Mouse (Mus musculus) mouse trophoblast stem cell (cell line): ENCODE data around the gene D930020B18Rik.

ENCODE experiments used
- in situ Hi-C, 2 experiments: fragments of 300-500 bp; cut with MseI, MboI; formaldehyde crosslinking; loops; 2 replicates in 1 of 2; 3 replicates in 1 of 2; pipeline ENCODE4 v1.15.1; 2025

The D930020B18Rik gene

GRCm38 (mm10) chr10:121639573-121639972, 1.8 kb upstream of the D930020B18Rik start:
- in situ Hi-C loops = no loop called here

- in situ Hi-C loops = no loop called here
Observed at GRCm38 (mm10) chr10:121640150-121640930, 1.0 kb upstream of the D930020B18Rik start.

- in situ Hi-C loops = no loop called here
Observed at GRCm38 (mm10) chr10:121640944-121641271, 480 bp upstream of the D930020B18Rik start.

- in situ Hi-C loops = no loop called here
Observed at GRCm38 (mm10) chr10:121642054-121642947, 913 bp downstream of the D930020B18Rik start.

- in situ Hi-C loops = no loop called here
Observed at GRCm38 (mm10) chr10:121646294-121646693, 4.9 kb downstream of the D930020B18Rik start.

GRCm38 (mm10) chr10:121653079-121653478, 11.7 kb downstream of the D930020B18Rik start:
- in situ Hi-C loops = no loop called here

- in situ Hi-C loops = no loop called here
Observed at GRCm38 (mm10) chr10:121655907-121656306, 14.5 kb downstream of the D930020B18Rik start.

- in situ Hi-C loops = no loop called here
Observed at GRCm38 (mm10) chr10:121662711-121663110, 21.3 kb downstream of the D930020B18Rik start.

GRCm38 (mm10) chr10:121663599-121663998, 22.2 kb downstream of the D930020B18Rik start:
- in situ Hi-C loops = no loop called here

- in situ Hi-C loops = no loop called here
Observed at GRCm38 (mm10) chr10:121665631-121666145, 24.3 kb downstream of the D930020B18Rik start.

- in situ Hi-C loops = no loop called here
Observed at GRCm38 (mm10) chr10:121669103-121669502, 27.7 kb downstream of the D930020B18Rik start.

GRCm38 (mm10) chr10:121677019-121677418, 35.6 kb downstream of the D930020B18Rik start:
- in situ Hi-C loops = no loop called here

GRCm38 (mm10) chr10:121680902-121681301, 39.5 kb downstream of the D930020B18Rik start:
- in situ Hi-C loops = no loop called here

- in situ Hi-C loops = no loop called here
Observed at GRCm38 (mm10) chr10:121682539-121682938, 41.2 kb downstream of the D930020B18Rik start.

GRCm38 (mm10) chr10:121686153-121686660, 44.8 kb downstream of the D930020B18Rik start:
- in situ Hi-C loops = no loop called here

GRCm38 (mm10) chr10:121687511-121687910, 46.1 kb downstream of the D930020B18Rik start:
- in situ Hi-C loops = no loop called here

- in situ Hi-C loops = loop anchor here (10.0 kb wide), 1 partner anchor 355 kb away; the partner anchor contains the start of gene Srgap1 (in 2 of the 2)
Observed at GRCm38 (mm10) chr10:121689591-121690314, 48.4 kb downstream of the D930020B18Rik start.

- in situ Hi-C loops = loop anchor here (10.0 kb wide), 1 partner anchor 352 kb away; the partner anchor contains the start of gene Srgap1 (in 2 of the 2)
Observed at GRCm38 (mm10) chr10:121692944-121693579, 51.7 kb downstream of the D930020B18Rik start.

- in situ Hi-C loops = loop anchor here (10.0 kb wide), 1 partner anchor 350 kb away; the partner anchor contains the start of gene Srgap1 (in 2 of the 2)
Observed at GRCm38 (mm10) chr10:121694567-121694966, 53.2 kb downstream of the D930020B18Rik start.
